Mouse (Mus musculus) ovary, postnatal 14 days (tissue): ENCODE measurements around the gene Mas1.

Experiments used
- DNase-seq: peaks from one replicate; pipeline ENCODE4 v3.0.0; 2022; ENCODE audit warnings: low spot score

Mas1 gene

DNA sequence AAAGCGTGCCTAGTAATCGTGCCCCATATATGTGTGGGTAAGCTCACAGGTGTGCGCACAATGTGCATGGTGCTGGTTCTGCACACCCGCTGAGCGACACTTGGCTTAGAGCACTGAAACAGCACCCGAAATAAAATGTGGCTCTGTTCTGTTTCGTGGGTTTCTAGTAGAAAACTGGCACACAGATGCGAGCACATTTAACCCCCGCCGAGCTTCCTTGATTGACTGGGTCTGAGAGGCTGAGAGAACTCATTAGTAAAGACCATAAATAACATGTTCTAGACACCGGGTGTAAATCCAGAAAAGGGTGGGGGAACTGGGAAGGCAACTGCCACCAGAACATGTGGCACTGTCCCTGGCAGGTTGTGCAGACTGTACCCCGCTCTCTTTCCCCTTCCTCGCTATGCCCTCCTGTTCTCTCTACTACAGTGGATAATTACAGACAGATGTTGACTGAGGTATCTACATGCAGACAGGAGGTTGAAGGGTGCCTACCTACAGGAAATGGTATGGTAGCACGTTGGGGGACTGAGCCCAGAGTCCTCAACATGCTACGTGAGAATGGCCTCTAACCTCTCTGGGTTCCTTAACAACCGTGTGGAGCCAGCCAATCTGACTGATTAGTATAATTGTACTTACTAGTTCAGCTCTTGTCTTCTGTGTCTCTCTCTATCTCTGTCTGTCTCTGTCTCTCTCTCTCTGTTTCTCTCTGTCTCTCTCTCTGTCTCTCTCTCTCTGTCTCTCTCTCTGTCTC is 4.5 kb upstream of the Mas1 start:
- DNase-seq = no peak

DNA sequence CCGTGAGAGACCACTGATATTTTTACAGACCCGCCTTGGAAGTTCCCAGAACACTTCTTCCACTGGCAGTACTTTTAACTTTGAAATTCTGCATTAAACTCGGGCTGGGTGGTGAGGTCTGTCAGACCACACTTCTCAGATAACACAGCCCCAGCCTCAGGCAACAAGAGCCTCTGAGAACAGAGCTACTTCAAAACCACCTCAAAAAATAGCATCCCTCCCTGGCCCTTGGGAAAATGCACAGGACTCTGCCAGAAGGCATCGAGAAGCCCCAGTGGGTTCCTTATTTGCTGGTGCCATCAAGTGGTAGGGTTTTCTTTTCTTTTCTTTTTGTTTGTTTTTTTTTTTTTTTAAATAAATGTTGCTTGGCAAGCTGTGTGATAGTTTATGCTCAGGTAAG is 697 bp upstream of the Mas1 start:
- no peak for DNase-seq

DNA sequence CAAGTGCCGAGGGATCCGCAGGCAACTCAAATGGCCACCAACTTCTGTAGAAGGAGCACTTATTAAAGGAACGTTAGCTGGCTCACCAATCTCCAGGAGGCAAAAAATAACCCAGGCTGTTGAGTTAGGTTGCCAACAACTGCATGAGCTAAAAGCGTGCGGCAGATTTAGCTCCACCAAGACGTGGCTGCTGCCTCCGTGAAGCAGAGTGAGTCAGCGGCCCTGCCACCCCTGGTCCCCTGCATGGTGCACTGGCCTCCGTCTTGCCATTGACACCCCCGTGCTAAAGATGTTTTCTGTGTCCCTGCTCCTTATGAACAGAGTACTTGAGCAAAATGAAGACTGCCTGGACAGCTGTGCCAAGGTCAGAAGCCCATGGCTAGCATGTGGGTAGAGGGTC is 1.1 kb downstream of the Mas1 start:
- no peak for DNase-seq

DNA sequence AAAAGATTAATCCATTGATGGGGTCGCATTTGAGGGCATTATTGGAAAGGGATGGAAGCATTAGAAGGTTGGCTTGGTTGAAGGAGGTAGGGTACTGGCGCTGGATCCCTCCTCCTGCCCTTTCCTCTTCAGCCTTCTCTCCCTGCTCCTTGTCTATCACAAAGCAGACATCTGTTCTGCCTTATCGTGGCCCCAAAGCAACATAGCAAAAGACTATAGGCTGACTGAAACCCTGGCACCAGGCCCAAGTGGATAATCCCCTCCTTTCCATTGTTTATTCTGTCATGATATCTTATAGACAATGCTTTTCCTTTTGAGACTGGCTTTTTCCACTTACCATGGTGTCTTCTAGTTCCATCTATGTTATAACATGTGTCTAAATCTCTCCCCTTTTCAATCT is 2.5 kb downstream of the Mas1 start:
- DNase-seq = no peak

DNA sequence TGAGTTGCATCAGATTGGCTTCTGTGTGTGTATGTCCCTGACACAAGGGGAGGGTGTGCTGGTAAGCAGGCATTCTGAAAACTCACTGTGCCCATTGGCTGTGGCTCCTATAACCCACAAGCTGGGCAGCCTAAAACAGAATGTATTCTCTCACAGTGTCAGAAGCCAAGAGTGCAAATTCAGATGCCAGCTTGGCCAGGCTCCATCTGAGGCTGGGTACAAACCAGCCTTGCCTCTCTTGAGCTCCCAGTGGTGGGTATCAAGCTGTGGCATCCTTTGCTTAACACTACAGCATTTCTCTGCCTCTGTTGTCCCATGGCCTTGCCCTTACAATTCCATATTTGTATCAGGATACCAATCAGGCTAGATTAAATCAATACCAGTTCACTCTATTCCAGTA is 3.8 kb downstream of the Mas1 start:
- no peak for DNase-seq

DNA sequence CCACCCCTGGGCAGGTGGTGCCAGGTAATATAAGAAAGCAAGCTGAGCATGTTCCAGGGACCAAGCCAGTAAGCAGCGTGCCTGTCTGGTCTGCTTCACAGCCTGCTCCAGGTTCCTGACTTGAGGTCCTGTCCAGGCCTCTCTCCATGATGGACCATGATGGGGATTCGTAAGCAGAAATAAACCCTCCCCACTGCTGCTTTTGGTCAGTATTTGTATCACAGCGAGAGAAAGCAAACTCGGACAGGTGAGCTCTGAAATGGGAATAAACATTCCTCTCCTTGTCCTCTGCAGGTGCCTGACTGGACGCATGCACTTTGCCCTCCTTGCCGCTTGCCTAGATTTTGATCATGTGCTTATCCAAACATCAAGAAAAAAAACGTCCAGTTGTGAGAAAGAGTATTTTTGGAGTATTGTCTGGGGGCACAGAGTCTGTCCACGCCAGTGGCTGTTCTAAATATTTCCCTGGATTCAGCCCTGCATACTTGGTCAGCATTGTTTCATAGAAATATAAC is 8.9 kb downstream of the Mas1 start:
- DNase-seq = no peak

DNA sequence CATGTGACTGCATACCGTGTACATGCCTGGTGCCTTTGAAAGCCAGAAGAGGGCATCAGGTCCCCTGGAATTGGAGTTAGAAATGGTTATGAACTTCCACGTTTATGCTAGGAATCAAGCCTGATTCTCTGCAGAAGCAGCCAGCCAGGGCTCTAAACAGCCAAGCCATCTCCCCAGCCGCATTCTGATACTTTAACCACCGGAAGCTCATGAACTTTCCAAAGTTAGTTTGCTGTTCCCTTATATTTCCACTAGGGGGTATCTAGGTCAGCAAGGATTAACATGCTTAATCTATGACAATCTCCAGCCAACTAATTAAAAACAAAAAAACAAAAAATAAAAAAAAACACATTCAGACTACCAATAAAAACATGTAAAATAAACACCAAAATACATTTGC is 9.9 kb downstream of the Mas1 start:
- DNase-seq = no peak

DNA sequence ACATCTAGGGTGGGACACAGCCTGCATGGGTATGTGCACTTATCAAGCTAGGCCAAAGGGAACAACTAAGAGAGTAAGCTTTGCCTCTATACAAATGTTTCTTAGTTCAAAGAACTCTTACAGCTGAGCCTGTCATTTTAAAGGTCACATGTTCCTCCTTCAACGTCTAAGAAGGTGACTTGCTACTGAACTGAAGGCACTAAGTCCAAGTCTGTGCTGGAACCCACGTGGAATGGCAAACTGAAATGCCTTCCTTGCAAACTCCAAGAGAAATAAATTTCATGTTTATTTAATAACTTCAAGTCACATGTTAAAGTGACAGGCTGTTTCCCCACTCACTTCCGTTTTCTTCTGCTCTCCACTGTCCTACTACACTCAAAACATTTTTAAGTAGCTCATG is 10.5 kb downstream of the Mas1 start:
- DNase-seq = no peak

DNA sequence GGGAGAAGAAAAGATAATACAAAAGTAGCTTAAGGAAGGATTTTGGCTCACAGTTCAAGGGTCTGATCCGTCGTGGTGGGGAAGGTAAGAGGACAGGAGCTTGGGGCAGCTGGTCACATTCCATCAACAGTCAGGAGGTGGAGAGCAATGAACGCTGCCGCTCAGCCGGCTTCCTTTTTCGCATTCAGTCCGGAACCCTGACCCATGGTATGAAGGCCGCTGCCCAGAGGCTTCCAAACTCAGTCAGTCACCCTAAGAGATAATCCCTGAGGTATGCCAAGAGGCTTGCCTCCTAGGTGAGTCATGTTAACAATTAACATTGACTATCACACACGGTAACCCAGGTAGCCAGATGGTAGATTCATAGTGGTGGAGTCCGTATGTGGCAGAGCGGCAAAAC is 13.6 kb downstream of the Mas1 start:
- no peak for DNase-seq

DNA sequence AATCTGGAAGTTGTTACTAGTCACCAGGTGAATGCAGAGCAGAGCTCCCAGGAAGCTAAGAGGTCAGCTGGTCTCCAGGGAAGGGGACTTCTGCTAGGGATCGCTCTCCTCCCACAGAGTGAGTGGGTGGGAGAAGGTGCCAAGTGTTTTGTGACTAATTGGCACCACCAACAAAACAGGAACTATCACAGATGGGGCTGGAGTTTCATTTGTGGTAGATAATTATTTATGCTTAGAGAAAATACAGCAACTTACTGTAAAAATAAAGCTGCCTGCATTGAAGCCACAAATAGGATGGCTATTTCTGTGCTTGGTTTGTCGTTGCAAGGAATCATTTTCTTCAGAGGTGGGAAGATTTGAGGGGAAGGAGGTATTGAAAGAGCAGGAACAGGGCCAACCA is 14.1 kb downstream of the Mas1 start:
- no peak for DNase-seq

DNA sequence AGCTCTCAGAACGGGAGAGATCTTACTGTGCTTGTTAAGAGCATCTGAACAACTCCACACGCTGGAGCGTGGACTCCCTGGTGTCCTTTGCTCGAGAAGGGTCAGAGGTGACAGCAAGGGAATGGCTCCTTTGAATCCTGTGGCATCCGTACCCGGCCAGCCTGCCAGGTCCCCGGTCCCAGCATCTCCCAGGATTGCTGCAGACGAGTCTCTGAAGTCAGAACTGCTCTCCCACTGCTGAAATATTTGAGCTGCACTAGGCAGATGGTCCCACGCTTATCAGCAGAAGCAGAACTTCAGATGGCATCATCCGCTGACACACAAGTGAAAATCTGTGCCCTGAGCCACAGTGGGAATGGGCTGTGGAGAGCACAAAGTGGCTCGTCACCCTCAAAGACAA is 16.3 kb downstream of the Mas1 start:
- no peak for DNase-seq

DNA sequence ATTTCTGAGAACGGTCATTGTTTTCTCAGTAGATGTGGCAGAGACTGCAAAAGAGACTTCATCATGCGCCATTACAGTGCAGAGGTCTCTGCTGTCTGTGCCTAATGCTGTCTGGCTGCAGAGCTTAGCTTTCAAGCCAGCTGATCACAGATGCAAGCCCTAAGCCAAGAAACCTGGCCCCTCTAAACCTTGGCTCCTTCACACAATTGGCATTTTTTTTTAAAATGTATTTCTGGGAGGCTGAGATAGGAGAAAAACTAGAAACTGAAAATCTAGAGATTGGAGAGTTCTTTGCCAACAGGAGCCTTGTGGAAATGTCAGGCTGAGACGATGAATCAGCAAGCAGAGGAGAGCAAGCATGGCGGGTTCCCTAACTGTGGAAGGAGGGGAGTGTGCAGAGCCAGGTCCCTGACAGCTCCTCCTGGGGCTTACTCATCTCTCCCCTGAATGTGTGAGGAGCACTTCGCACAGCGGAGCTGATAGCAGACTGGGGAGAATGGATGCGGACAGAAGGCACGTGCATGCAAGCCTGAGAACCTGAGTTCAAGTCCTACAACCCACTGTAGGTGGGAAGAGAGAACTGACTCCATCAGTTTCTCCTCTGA is 18.1 kb downstream of the Mas1 start:
- DNase-seq = no peak

DNA sequence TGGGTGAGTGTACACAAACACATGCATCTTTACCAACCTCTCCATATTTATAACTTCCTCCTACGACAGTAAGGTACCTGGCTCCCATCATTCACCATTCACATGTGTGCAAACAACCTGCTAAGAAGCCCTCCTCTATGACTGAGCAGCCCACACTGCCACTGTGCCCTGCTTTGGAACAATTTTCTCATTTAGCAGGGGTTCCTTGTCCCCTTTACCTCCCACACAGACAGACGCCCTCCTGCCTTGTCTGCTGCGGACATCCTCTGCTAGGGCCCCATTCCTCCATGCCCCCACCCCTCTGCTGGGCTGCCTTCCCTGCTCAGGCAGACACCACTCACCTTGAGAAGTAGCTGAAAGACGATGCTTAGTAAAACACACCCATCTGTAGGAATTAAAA is 20.2 kb downstream of the Mas1 start:
- DNase-seq = no peak

DNA sequence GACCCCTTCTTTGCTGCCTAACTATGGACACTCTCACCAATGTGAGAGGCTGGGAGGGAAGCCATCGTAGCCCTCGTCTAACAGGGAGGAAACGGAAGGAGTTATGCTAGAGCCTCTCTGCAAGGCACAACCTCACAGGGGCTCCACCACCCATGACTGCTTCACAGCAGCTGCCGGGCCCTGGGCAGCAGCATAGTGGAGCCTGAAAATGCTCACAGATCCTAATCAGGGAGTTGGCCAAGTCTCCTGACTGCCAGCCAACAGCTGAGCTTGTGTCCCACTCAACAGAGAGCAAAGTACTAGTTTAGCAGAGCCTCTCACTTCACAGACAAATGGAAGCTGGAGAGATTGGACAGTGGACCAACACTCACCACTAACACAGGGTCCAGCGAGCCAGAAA is 21.5 kb downstream of the Mas1 start:
- no peak for DNase-seq

DNA sequence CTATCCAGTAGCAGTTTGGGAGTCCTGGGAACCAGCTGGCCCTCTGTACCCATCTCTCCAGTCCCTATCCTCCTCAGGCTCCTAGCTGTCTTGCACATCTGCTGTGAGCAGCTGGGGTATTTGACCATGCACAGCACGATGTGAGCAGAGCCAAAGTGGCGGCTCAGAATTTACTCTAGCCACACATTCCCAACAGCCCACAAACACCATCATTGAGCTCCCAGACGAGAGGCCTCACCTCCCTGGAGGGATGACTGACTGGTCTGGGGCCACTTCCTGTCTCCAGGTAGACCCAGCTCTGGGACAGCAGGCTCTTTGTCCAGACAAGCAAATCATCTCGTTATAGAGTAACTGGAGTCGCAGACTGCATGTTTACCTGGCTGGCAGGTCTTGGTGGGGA is 22.1 kb downstream of the Mas1 start:
- DNase-seq = no peak

DNA sequence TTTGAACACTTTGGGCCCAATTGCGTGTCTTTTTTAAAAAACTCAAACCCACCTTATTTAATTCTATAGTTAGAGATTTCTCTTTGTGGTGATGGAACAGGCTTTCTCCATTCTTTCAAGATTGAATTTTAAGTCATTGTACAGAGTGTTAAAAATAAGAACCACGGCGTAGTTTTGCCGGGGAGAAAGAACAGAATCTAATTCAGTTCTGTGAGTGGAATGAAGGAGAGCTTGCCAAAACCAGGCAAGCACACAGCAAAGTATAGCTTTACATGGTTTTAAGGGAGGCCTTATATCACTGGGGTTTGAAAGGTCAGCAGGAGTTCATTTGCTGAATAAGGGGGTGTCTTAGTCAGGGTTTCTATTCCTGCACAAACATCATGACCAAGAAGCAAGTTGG is 23.4 kb downstream of the Mas1 start:
- no peak for DNase-seq

DNA sequence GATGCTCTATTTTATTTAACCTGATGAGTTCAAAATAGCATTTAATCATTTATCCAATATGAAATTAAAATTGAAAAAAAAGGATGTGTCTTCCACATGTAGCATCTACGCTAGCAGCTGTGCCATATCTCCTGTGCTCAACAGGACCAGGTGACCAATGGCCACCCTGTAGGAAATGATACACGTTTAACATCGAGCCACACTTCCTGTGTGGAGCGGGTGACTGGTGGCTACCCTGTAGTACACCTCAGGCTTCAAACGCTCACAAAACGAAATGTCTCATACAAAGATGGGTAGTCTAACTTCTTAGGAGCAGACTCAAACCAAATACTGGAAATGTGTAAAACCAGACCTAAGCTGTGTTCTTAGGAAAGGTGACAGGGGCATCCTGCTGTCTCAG is 24.1 kb downstream of the Mas1 start:
- DNase-seq = no peak

DNA sequence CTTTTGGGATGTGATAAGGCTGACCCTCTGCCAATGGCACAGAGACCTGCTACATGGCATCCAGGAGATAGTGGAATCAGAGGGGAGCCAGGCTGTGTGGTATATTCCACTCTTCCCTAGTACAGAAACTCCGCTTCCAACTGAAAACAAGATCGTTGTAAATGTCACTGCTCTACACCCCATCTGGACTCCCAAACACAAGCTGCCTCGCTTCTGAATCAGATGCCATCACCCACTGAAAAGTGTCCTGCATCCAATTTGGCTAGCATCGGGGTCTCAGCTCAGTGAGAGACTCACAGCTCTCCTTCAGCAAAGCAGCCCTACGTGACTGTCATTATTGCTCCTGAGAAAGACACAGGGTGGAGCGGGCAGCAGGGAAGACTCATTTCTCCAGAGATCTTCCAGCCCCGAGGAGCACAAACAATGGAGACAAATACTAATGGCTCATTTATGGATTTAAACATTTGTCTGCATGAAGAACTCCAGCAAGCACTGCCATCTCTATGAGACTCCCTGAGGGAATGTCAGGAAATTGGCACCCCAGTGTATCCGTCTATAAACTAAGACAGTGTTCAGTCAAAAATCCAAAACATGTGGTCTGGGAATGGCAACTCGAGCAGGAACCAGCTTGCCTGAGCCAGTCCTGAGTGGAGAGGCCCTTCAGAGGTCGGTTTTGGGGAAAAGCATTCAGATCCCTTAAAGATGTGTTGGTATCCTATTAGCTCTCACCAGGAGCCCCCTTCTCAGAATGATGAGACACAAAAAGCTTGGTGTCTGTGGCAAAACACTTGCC is 28.3 kb downstream of the Mas1 start:
- no peak for DNase-seq

DNA sequence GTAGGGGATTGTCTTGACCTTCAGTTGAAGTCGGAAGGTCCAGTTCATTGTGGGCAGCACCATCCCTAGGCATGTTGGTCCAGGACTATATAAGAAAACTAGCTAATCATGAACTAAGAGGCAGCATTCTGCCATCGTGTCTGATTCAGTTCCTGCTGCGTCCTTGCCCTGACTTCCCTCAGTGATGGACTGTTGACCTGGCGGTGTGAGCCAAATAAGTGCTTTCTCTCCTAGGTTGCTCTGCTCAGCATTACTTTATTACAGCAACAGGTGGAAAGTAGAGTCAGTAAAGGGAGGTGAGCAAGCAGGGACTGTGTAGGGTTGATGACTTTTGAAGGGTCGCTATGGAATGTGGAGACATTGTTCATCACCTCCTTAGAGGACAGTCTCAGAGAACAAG is 32.2 kb downstream of the Mas1 start:
- no peak for DNase-seq

DNA sequence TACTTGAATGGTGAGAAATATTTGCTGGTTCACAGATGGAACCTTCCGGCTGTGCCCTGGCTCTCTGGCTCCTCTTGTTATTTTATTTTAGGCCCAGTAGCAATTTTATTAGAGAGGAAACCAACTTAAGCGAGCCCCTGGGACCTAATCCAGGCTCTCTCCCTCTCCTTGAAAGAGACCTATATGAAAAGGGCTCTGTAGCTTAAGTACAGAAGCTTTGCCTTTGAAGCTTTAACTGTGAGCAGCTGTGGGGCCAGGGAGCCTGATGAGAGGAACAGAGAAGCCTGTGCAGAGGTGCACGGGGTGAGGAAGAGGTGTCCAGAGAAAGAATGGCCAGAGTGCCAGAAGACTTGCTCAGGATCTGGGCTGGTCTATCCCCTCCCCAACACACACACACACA is 33.1 kb downstream of the Mas1 start:
- no peak for DNase-seq

DNA sequence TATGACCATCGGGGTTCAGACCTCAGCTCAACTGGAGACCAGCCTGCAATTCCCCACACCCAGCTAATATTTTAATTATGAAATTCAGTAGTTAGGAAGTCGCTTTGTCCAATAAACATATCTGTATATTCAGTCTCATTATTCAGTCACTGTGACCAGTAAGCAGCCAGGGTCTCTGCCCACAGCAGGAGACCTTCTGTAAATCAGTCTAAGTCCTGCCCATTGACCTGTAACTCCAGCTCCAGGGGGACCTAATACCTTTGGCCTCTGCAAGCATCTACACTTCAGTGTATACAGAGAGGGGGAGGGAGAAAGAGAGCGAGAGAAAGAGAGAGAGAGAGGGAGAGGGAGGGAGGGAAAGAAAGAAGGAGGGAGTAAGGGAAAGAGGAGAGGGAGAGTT is 33.6 kb downstream of the Mas1 start:
- DNase-seq = no peak

DNA sequence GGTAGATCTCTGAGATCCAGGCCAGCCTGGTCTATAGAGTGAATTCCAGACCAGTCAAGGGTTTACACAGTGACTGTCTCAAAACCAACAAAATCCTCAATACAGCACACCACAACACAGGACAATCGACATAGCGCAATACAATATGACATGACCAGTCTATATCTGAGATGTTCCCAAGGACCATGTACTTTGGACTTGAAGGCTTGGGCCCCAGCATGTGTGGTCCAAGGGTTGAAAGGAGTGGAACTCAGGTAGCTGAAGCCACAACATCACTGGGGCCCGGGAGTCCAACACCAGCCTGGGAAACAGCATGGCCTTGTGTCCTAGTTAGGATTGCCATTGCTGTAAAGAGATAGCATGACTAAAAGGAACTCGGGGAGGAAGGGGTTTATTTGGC is 35.3 kb downstream of the Mas1 start:
- no peak for DNase-seq

DNA sequence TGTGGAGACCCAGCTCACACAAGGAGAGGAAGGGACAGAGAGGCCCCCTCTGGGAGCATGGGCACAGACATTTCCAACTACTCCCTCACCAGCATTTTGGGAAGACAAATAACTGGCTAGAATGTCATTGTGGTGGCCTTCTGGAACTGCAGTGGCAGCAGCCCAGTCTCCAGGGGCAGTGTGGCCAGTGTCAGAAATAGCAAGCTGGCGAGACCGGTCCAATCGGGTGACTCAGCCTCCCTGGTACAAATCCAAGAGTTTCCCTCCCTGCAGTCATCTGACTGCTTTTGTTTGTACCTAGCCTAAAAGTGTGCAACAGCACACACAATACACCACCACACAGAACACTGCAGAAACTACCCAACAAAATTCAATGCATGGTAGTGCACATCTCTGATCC is 35.7 kb downstream of the Mas1 start:
- no peak for DNase-seq
